Mouse (Mus musculus): ENCODE results near the gene Akap4.
A peak's percentile ranks its signal among the peaks of the same experiment; 100 is the strongest.

Gene Akap4

GRCm38 (mm10) chrX:7067219-7067618 is at the start of gene Akap4:
Gene Akap4 (plus strand): TSS chrX:7067519.
- DNase-seq, result no peak

GRCm38 (mm10) chrX:7041519-7041918 is 25.8 kb upstream of the Akap4 start, which contains the start of gene Ccnb3:
Gene Ccnb3 (minus strand): TSS chrX:7041619.
- DNase-seq, result no peak

- DNase-seq, result no peak
Observed at GRCm38 (mm10) chrX:7057056-7057455, 10.3 kb upstream of the Akap4 start.

GRCm38 (mm10) chrX:7057634-7058033 is 9.7 kb upstream of the Akap4 start:
- DNase-seq, result no peak

- no peak for DNase-seq
Observed at GRCm38 (mm10) chrX:7064109-7064508, 3.2 kb upstream of the Akap4 start.

GRCm38 (mm10) chrX:7068002-7068401 is 683 bp downstream of the Akap4 start:
- DNase-seq, result peak; percentile 52

- no peak for DNase-seq
Observed at GRCm38 (mm10) chrX:7079820-7080429, 12.6 kb downstream of the Akap4 start.

GRCm38 (mm10) chrX:7085878-7086277 is 18.6 kb downstream of the Akap4 start:
- DNase-seq, result no peak

GRCm38 (mm10) chrX:7090323-7090722 is 23.0 kb downstream of the Akap4 start:
- no peak for DNase-seq

- no peak for DNase-seq
Observed at GRCm38 (mm10) chrX:7102280-7102679, 35.0 kb downstream of the Akap4 start.

GRCm38 (mm10) chrX:7114885-7115284 is 47.6 kb downstream of the Akap4 start:
- no peak for DNase-seq

GRCm38 (mm10) chrX:7121618-7122280 is 54.4 kb downstream of the Akap4 start:
- DNase-seq, result no peak

Measured in lung, postnatal 36 days (tissue).